Mouse (Mus musculus) ovary, postnatal 36 days (tissue): ENCODE measurements around the gene Lrrc45.
"Not testable (repeated sequence)": the region's sequence is repeated elsewhere in the genome, so short reads cannot be mapped to it uniquely, and the experiment has no call there.

Source experiments
- DNase-seq: peaks from one replicate; pipeline ENCODE4 v3.0.0; 2022; ENCODE audit warnings: low spot score, mixed read lengths

Lrrc45 gene

GRCm38 (mm10) chr11:120713580-120714518, at the start of gene Lrrc45, which contains the start of gene Cenpx:
Lrrc45 (plus strand) TSS chr11:120713925.
Cenpx (minus strand) TSS chr11:120713738.
- peak; percentile 95 for DNase-seq

DNA sequence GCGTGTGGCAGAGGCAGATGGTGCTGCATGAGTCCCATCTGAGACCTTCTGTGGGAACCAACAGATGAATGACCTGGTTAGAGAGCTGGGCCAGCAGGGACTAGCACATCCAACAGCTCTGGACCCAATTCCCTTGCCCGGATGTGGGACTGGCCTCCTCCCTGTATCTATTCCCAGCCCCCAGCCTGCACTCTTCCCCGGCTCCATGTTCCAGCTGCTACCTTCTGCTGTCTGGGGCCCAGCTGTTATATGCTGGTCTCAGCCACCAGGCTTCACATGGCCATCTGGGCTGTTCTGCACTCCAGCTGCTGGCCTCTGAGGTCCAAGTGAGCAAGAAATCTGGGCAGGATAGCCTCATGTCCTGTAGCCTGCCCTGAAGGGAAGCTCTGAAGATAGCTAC, 48.3 kb upstream of the Lrrc45 start:
- DNase-seq, result no peak

DNA sequence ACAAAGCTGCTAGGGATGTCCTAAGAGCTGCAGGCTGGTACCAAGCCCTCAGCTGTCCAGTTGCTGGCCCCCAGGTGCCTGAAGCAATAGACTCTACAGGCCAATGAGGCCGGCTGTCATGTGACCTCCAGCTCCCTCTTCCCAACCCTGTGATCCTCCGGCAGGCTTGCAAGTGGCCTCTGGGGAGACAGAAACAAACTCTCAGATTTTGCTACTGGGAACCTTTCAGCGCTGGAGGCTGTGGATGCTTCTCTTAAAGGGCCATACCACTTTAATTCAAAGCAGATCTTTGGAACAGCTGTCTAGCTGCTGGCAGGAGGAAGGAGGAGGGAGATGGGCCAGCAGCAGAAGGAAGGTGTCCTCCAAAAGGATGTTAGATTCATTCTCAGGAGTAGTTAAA, 47.1 kb upstream of the Lrrc45 start:
- no peak for DNase-seq

- DNase-seq, result peak; percentile 97
These were observed 40.8 kb upstream of the Lrrc45 start, which contains the start of gene Aspscr1 for GRCm38 (mm10) chr11:120672687-120673593. Aspscr1 (plus strand) TSS chr11:120672973.

DNA sequence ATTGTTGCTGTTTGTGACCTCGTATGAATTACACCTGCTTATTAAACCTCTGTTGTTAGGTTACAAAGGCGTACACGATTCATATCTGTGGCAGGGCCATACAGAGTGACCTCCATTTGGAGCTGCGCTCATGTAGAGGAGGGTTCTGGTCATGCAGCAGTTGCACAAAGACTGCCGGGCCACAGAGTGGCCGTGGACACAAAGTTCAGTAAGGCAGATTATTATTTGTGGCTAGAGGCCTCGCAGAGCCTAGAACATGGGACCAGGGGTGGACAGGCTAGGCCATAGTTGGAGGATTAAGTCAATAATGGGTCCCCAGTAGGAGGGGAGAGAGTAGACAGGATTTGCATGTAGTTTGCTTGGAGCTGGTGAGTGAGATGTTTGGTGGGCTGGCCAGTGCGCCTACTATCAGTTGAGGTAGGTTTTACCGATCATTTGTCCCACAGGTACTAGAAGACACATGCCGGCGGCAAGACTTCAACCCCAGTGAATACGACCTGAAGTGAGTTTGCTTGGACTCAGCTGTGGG, 40.1 kb upstream of the Lrrc45 start:
- no peak for DNase-seq

DNA sequence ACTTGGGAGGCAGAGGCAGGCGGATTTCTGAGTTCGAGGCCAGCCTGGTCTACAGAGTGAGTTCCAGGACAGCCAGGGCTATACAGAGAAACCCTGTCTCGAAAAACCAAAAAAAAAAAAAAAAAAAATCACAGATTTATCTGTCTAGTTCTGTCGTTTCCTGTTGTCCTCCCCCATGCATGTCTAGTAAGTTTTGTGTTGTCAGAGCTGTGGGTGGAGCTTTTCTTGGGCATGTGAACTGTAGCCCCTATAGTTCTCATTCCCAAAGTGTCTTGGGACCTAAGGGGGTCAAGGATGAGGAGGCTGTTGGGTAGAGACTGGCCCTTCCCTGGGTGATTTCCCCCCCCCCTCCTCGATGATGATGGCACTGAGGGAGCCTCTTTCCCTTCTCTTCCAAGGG, 37.9 kb upstream of the Lrrc45 start:
- DNase-seq, result not testable (repeated sequence)

GRCm38 (mm10) chr11:120676951-120677350, 36.8 kb upstream of the Lrrc45 start:
- no peak for DNase-seq

DNA sequence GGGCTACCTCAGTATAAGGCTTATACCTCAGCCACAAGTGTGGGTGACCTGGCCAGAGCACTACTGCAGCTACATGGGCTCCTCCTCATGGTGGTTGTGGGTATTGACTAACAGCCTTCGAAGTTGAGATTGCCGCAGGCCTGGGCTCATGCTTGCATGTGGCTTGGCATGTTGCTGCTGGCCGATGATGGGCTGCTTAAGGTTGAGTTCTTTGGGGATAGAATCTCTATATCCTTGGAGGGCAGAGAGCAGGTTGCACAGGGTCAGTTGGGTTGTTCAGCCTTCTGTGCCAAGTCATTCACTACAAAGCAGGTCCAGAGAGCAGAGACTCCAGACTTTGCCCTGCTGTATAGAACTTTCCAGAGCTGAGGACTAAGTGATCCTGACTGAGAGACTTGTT, 33.8 kb upstream of the Lrrc45 start:
- DNase-seq, result no peak

- no peak for DNase-seq
These were observed 31.0 kb upstream of the Lrrc45 start for GRCm38 (mm10) chr11:120682683-120683082.

DNA sequence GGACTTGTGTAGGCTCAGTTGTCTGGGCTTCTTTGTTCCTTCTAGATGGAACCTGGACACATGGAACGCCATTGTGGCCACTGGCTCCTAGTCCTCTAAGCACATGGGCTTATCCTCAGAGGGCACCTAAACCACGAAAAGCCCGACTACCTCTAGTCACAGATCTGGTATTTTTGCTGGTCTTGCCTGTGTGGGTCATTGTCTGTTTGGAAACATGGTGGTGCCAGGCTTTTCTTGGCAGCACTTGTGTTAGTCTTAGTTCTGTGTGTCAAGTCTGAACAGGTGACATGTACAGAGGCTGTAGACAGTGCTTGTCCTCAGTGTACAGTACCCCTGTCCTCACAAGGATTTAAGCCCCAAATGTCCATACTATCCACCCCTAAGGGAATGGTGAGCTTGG, 30.2 kb upstream of the Lrrc45 start:
- DNase-seq, result no peak

GRCm38 (mm10) chr11:120684086-120684485, 29.6 kb upstream of the Lrrc45 start:
- DNase-seq, result no peak

GRCm38 (mm10) chr11:120684660-120685059, 29.1 kb upstream of the Lrrc45 start:
- no peak for DNase-seq

DNA sequence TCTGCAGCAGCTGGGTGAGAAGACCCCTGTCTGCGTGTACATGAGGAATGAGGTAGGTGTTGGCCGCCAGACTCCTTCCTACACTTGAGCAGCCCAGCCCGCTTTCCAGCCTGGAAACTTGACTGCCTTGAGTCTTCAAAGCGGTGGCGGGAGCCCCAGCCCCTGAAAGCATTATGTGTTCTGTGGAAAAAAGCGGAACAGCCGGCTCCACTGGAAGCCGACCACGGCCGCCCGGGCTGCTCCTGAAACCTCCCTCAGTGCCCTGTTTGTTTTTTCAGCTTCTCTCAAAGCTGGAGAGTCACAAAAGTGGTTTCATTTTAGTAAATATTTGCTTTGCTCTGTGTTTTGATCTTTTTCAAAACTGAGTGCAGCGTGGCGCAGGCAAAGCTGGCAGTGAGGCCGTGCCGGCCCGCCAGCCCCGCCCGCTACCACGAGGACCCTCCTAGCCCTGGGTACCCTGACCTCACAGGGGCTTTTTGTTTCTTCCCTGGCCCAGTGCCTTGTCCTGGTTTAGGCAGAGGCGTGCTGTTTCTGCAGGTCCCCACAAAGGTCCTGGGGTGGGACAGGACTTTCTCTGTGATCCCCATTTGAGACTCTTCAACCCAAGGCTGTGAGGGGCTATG, 27.0 kb upstream of the Lrrc45 start:
- no peak for DNase-seq

- DNase-seq, result no peak
These were observed 24.4 kb upstream of the Lrrc45 start for GRCm38 (mm10) chr11:120689365-120689764.

GRCm38 (mm10) chr11:120692471-120693011, 21.2 kb upstream of the Lrrc45 start:
- DNase-seq, result no peak

GRCm38 (mm10) chr11:120693461-120693860, 20.3 kb upstream of the Lrrc45 start:
- DNase-seq, result no peak

- no peak for DNase-seq
These were observed 18.5 kb upstream of the Lrrc45 start for GRCm38 (mm10) chr11:120695184-120695583.

GRCm38 (mm10) chr11:120695641-120696040, 18.1 kb upstream of the Lrrc45 start:
- DNase-seq, result no peak

GRCm38 (mm10) chr11:120696568-120696967, 17.2 kb upstream of the Lrrc45 start:
- DNase-seq, result no peak

GRCm38 (mm10) chr11:120697741-120698140, 16.0 kb upstream of the Lrrc45 start:
- DNase-seq, result peak; percentile 41

GRCm38 (mm10) chr11:120703696-120704454, 9.8 kb upstream of the Lrrc45 start:
- DNase-seq, result peak; percentile 33
